Mouse (Mus musculus): Measurements from ENCODE around the gene Usp31.

DNA sequence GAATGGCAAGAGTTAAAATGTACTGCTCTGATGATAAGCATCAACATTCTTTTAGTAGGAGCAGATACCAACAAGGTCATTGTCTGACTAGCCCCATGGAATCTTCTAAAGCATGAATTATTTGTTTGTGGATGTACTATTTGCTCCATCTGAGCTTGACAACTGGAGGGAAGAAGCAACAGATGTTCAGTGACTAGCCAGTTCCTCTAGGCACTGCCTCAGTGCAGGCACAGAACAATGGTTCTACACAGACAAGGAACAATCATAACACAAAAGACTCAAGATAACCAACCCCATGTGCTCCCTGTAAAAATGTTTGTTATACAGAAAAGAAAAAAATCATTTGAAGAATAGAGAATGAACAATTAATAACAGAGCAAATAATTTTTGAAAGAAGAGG, 9.9 kb downstream of the Usp31 start:
- TF ChIP-seq CTCF (IDR thresholded peaks at IDR 0.05; ENCODE audit: low read depth) (no peak), EP300 (IDR thresholded peaks at IDR 0.05; ENCODE audit: low read depth) (no peak)

All from liver, embryonic 14.5 days (tissue).